Mouse (Mus musculus) liver, embryonic 14.5 days (tissue): ENCODE data around the gene Lrrtm4.

Source experiments
- CTCF ChIP-seq: IDR thresholded peaks from 2 replicates; pipeline ENCODE4 v1.5.1; 2016; ENCODE audit warnings: antibody characterized with exemption, low read depth, control low read depth
- EP300 ChIP-seq: IDR thresholded peaks from 2 replicates; pipeline ENCODE4 v1.6.1; 2016; ENCODE audit warnings: antibody characterized with exemption, low read depth

- TF ChIP-seq CTCF, result no peak
- TF ChIP-seq EP300, result no peak
These were observed 60.6 kb downstream of the Lrrtm4 start for GRCm38 (mm10) chr6:80079290-80079689.
